Mouse (Mus musculus) bone marrow macrophage, adult 2 months (primary cell): ENCODE data around the gene Cela2a.

ENCODE experiments used
- CTCF ChIP-seq: IDR thresholded peaks from 2 replicates; pipeline ENCODE4 v1.5.1; 2012; ENCODE audit warnings: low read depth, mild to moderate bottlenecking, low read length, moderate library complexity
- POLR2A ChIP-seq: IDR thresholded peaks from 2 replicates; pipeline ENCODE4 v1.6.1; 2012; ENCODE audit warnings: mild to moderate bottlenecking, low read depth, low read length, borderline replicate concordance

DNA sequence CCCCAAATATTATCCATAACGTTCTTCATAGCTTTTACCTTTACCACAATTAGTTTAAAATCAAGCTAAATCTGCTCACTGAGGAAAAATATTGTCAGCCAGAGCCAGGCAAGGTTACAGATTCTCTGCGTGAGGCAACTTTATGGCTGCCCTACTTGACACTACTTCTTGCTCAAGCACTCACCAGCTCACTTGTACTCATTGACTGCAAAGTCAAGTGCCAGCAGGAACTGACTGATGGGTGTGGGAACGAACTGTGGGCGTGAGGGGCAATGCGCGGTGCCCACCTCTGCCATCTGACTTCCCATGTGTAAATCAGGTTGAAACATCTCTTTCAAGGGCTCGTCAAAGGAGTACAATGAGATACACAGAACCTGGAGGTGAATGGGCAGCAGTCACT, 38.5 kb downstream of the Cela2a start:
- TF ChIP-seq POLR2A (no peak), CTCF (no peak)
